Mouse (Mus musculus): ENCODE data around the gene Gm3542. TPM values are rescaled to one million over a fixed set of nuclear protein-coding genes. Genes with fewer than 3 reads are reported as not detected.
"Not testable (repeated sequence)": the region's sequence is repeated elsewhere in the genome, so short reads cannot be mapped to it uniquely, and the experiment has no call there.

Gm3542 gene
- polyA plus RNA-seq (2012; rRNA removed): not detected in 2 replicates

GRCm38 (mm10) chr14:5334828-5335227, at the start of gene Gm3542:
Gm3542 (minus strand) TSS chr14:5334928.
- DNase-seq (ENCODE audit: low read depth): not testable (repeated sequence)

Other genes starting within 250 kb of the Gm3542 start
- not detected in 2 replicates for gene Gm8279, start 203.4 kb downstream of the Gm3542 start, polyA plus RNA-seq (2012; rRNA removed)
- gene Gm3317, start 170.4 kb downstream of the Gm3542 start, polyA plus RNA-seq (2012; rRNA removed): not detected in 2 replicates
- not detected in 2 replicates for gene Gm8271, start 149.1 kb downstream of the Gm3542 start, polyA plus RNA-seq (2012; rRNA removed)
- gene Gm3526, start 74.3 kb downstream of the Gm3542 start, polyA plus RNA-seq (2012; rRNA removed): not detected in 2 replicates
- gene Gm3500, start 54.1 kb upstream of the Gm3542 start, polyA plus RNA-seq (2012; rRNA removed): 2.5 and 2.8 TPM in 2 replicates
- 4.7 and 4.8 TPM in 2 replicates for gene Gm3194, start 120.5 kb upstream of the Gm3542 start, polyA plus RNA-seq (2012; rRNA removed)
- not detected in 2 replicates for gene Gm8246, start 142.9 kb upstream of the Gm3542 start, polyA plus RNA-seq (2012; rRNA removed)
- not detected in 2 replicates for gene Gm3187, start 149.3 kb upstream of the Gm3542 start, polyA plus RNA-seq (2012; rRNA removed)
- gene Gm3488, start 166.7 kb upstream of the Gm3542 start, polyA plus RNA-seq (2012; rRNA removed): 10.7 and 12.0 TPM in 2 replicates
- gene Gm3532, start 203.6 kb upstream of the Gm3542 start, polyA plus RNA-seq (2012; rRNA removed): 0.11 and 0.19 TPM in 2 replicates

All from brain, embryonic 14.5 days (tissue).